Mouse (Mus musculus): Measurements from ENCODE around the gene Tgm7. TPM values are rescaled to one million over a fixed set of nuclear protein-coding genes. Genes with fewer than 3 reads are reported as not detected.

The Tgm7 gene
- polyA plus RNA-seq, 1 experiment from 2014 or later = not detected

- DNase-seq (no peak), ATAC-seq (no peak)
- Histone ChIP-seq H3K27me3 (ENCODE audit: insufficient read depth, low read length) (no peaks in the 10 kb centered on the region), H3K4me3 (ENCODE audit: low read depth, low read length) (no peak within 1 kb of the TSS), H3K4me2 (ENCODE audit: low read depth, low read length) (no peak within 1 kb of the TSS), H3K27ac (ENCODE audit: low read depth) (no peak within 1 kb of the TSS), H3K9ac (replicated peaks) (no peak within 1 kb of the TSS), H3K36me3 (replicated peaks; ENCODE audit: insufficient read depth, low read length) (no peaks in the 10 kb centered on the region), H3K9me3 (ENCODE audit: low read length) (no peaks in the 10 kb centered on the region), H3K4me1 (ENCODE audit: insufficient read depth) (no peaks in the 10 kb centered on the region)
- TF ChIP-seq CTCF (IDR thresholded peaks at IDR 0.05; ENCODE audit: low read depth) (no peak), EP300 (IDR thresholded peaks at IDR 0.05; ENCODE audit: low read depth) (no peak)
- 22% methylated on average over 6 of the region's 6 CpGs for WGBS (ENCODE audit: insufficient replicate concordance)
These were observed 24.0 kb downstream of the Tgm7 start, which contains the start of gene Tgm5 for GRCm38 (mm10) chr2:121085480-121086185. Gene Tgm5 (minus strand): TSS chr2:121085841.

DNA sequence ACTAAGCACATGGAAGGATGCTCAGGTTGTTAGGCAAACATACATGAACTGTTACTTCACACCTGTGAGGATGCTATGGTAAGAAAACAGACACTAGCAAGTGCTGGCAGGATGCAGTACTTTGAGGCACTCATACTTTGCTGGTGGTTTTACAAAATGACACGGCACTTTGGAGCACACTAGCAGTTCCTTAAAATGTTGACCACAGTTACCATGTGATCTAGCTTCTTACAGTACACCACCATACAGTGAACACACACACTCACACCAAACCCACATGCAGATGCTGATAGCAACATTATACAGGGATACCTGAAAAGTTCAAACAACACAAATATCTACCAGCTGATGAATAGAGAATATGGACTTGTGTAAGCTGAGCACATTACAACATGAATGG is 27.0 kb downstream of the Tgm7 start:
- Histone ChIP-seq H3K9ac (replicated peaks) (no peak overlapping the region), H3K27me3 (ENCODE audit: insufficient read depth, low read length) (no peaks in the 10 kb centered on the region), H3K4me1 (ENCODE audit: insufficient read depth) (no peaks in the 10 kb centered on the region), H3K27ac (ENCODE audit: low read depth) (no peak overlapping the region), H3K4me3 (ENCODE audit: low read depth, low read length) (no peak overlapping the region), H3K36me3 (replicated peaks; ENCODE audit: insufficient read depth, low read length) (no peaks in the 10 kb centered on the region), H3K4me2 (ENCODE audit: low read depth, low read length) (no peak overlapping the region), H3K9me3 (ENCODE audit: low read length) (no peaks in the 10 kb centered on the region)
- peak; percentile 43; the same call in 1 of the 2 replicates for ATAC-seq
- TF ChIP-seq EP300 (IDR thresholded peaks at IDR 0.05; ENCODE audit: low read depth) = no peak
- DNase-seq = no peak
- 25% methylated on average over 1 of the region's 1 CpGs for WGBS (ENCODE audit: insufficient replicate concordance)

- ATAC-seq (no peak), DNase-seq (no peak)
- no peak overlapping the region for H3K27ac ChIP-seq (ENCODE audit: low read depth)
- WGBS (ENCODE audit: insufficient replicate concordance) = 32% methylated on average over 7 of the region's 7 CpGs
- no peaks in the 10 kb centered on the region for H3K9me3 ChIP-seq (ENCODE audit: low read length)
- H3K4me1 ChIP-seq (ENCODE audit: insufficient read depth) = no peaks in the 10 kb centered on the region
- TF ChIP-seq CTCF (IDR thresholded peaks at IDR 0.05; ENCODE audit: low read depth) (no peak), EP300 (IDR thresholded peaks at IDR 0.05; ENCODE audit: low read depth) (no peak)
- H3K36me3 ChIP-seq (replicated peaks; ENCODE audit: insufficient read depth, low read length) = no peaks in the 10 kb centered on the region
- no peak overlapping the region for H3K4me3 ChIP-seq (ENCODE audit: low read depth, low read length)
- no peaks in the 10 kb centered on the region for H3K27me3 ChIP-seq (ENCODE audit: insufficient read depth, low read length)
- no peak overlapping the region for H3K9ac ChIP-seq (replicated peaks)
- no peak overlapping the region for H3K4me2 ChIP-seq (ENCODE audit: low read depth, low read length)
These were observed 34.8 kb downstream of the Tgm7 start for GRCm38 (mm10) chr2:121074747-121075146.

DNA sequence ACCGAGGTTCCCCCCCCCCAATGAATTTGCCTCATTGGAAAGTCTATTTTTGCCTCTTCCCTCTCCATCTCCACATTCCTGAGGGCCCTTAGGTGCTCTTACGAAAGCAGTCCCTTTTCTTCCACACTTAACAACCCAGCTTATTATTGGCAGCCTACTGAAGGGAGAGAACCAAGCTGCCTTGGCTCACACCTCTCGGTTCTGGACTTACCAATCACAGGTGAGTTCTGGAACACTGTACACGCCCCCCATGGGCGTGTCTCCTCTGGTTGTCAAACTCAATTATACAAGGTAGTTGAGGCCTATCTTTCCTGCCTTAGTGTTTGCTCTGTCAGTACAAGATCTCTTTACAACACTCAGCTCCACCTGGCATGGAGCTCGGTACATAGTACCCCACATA is 37.7 kb downstream of the Tgm7 start:
- H3K36me3 ChIP-seq (replicated peaks; ENCODE audit: insufficient read depth, low read length) = no peaks in the 10 kb centered on the region
- H3K27ac ChIP-seq (ENCODE audit: low read depth) = no peak overlapping the region
- no peaks in the 10 kb centered on the region for H3K27me3 ChIP-seq (ENCODE audit: insufficient read depth, low read length)
- no peak overlapping the region for H3K4me2 ChIP-seq (ENCODE audit: low read depth, low read length)
- DNase-seq (no peak), ATAC-seq (no peak)
- TF ChIP-seq CTCF (IDR thresholded peaks at IDR 0.05; ENCODE audit: low read depth) (no peak), EP300 (IDR thresholded peaks at IDR 0.05; ENCODE audit: low read depth) (no peak)
- no peaks in the 10 kb centered on the region for H3K9me3 ChIP-seq (ENCODE audit: low read length)
- 73% methylated on average over 6 of the region's 6 CpGs for WGBS (ENCODE audit: insufficient replicate concordance)
- no peak overlapping the region for H3K4me3 ChIP-seq (ENCODE audit: low read depth, low read length)
- no peaks in the 10 kb centered on the region for H3K4me1 ChIP-seq (ENCODE audit: insufficient read depth)
- H3K9ac ChIP-seq (replicated peaks) = no peak overlapping the region

DNA sequence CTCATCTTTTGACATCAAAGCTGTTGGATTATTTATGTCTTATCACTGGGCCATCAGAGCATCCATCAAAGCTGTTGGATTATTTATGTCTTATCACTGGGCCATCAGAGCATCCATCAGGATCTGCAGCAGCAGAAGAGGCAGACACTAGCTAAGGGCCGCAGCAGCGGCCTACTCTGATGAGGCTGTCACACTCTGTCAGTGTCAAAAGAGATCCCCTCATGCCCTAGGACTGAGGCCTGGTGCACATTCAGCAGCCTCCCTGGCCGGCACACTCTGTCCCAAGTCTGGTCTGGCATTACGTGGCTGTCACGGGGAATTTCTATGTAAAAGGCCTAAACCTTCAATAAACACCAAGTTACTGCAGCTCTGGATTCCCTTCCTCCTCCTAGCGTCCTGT is 40.1 kb downstream of the Tgm7 start:
- DNase-seq = no peak
- no peak overlapping the region for H3K27ac ChIP-seq (ENCODE audit: low read depth)
- H3K4me3 ChIP-seq (ENCODE audit: low read depth, low read length) = no peak overlapping the region
- TF ChIP-seq EP300 (IDR thresholded peaks at IDR 0.05; ENCODE audit: low read depth) (no peak), CTCF (IDR thresholded peaks at IDR 0.05; ENCODE audit: low read depth) (no peak)
- no peak overlapping the region for H3K9ac ChIP-seq (replicated peaks)
- no peaks in the 10 kb centered on the region for H3K4me1 ChIP-seq (ENCODE audit: insufficient read depth)
- H3K9me3 ChIP-seq (ENCODE audit: low read length) = no peaks in the 10 kb centered on the region
- no peak for ATAC-seq
- H3K36me3 ChIP-seq (replicated peaks; ENCODE audit: insufficient read depth, low read length) = no peaks in the 10 kb centered on the region
- no peaks in the 10 kb centered on the region for H3K27me3 ChIP-seq (ENCODE audit: insufficient read depth, low read length)
- 80% methylated on average over 6 of the region's 6 CpGs for WGBS (ENCODE audit: insufficient replicate concordance)
- H3K4me2 ChIP-seq (ENCODE audit: low read depth, low read length) = no peak overlapping the region

DNA sequence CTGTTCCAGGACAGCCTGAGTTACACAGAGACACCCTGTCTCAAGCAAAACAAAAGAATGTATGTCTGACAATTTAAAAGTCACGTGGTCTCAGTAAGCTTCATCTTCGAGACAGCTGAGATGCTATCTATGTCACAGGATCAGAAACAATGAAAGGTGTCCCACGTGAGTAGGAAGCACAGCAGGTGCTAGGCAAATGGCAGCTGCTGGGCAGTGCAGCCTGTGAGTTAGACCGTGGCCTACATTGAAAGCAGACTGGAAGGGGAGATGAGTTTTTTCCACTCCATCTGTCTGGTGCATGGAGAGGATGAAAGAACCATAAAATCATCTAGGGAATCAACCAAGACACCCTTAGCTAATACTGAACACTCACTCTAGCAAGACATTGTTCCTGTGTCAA is 42.5 kb downstream of the Tgm7 start:
- Histone ChIP-seq H3K9ac (replicated peaks) (no peak overlapping the region), H3K4me3 (ENCODE audit: low read depth, low read length) (no peak overlapping the region), H3K4me1 (ENCODE audit: insufficient read depth) (no peaks in the 10 kb centered on the region), H3K36me3 (replicated peaks; ENCODE audit: insufficient read depth, low read length) (no peaks in the 10 kb centered on the region), H3K27ac (ENCODE audit: low read depth) (no peak overlapping the region), H3K9me3 (ENCODE audit: low read length) (no peaks in the 10 kb centered on the region), H3K4me2 (ENCODE audit: low read depth, low read length) (no peak overlapping the region), H3K27me3 (ENCODE audit: insufficient read depth, low read length) (no peaks in the 10 kb centered on the region)
- TF ChIP-seq CTCF (IDR thresholded peaks at IDR 0.05; ENCODE audit: low read depth) (no peak), EP300 (IDR thresholded peaks at IDR 0.05; ENCODE audit: low read depth) (no peak)
- DNase-seq (no peak), ATAC-seq (no peak)
- 51% methylated on average over 4 of the region's 4 CpGs for WGBS (ENCODE audit: insufficient replicate concordance)
